Mouse (Mus musculus): ENCODE measurements around the gene Med27.

The Med27 gene

GRCm38 (mm10) chr2:29437861-29438529, 91.4 kb downstream of the Med27 start:
- no peak for DNase-seq

- DNase-seq: peak; percentile 97
Observed at GRCm38 (mm10) chr2:29438530-29438862, 91.9 kb downstream of the Med27 start.

- no peak for DNase-seq
Observed at GRCm38 (mm10) chr2:29438986-29439385, 92.4 kb downstream of the Med27 start.

- DNase-seq: no peak
Observed at GRCm38 (mm10) chr2:29439396-29439795, 92.8 kb downstream of the Med27 start.

- no peak for DNase-seq
Observed at GRCm38 (mm10) chr2:29439857-29440502, 93.4 kb downstream of the Med27 start.

GRCm38 (mm10) chr2:29442275-29442674, 95.7 kb downstream of the Med27 start:
- DNase-seq: no peak

- no peak for DNase-seq
Observed at GRCm38 (mm10) chr2:29443626-29444217, 97.1 kb downstream of the Med27 start.

GRCm38 (mm10) chr2:29448476-29449002, 101.9 kb downstream of the Med27 start:
- no peak for DNase-seq

GRCm38 (mm10) chr2:29451368-29451999, 104.9 kb downstream of the Med27 start:
- no peak for DNase-seq

- no peak for DNase-seq
Observed at GRCm38 (mm10) chr2:29453376-29453775, 106.8 kb downstream of the Med27 start.

- no peak for DNase-seq
Observed at GRCm38 (mm10) chr2:29456631-29457320, 110.2 kb downstream of the Med27 start.

GRCm38 (mm10) chr2:29457677-29458076, 111.1 kb downstream of the Med27 start:
- no peak for DNase-seq

GRCm38 (mm10) chr2:29458346-29458950, 111.8 kb downstream of the Med27 start:
- no peak for DNase-seq

- DNase-seq: no peak
Observed at GRCm38 (mm10) chr2:29459648-29460047, 113.0 kb downstream of the Med27 start.

- no peak for DNase-seq
Observed at GRCm38 (mm10) chr2:29461841-29462240, 115.2 kb downstream of the Med27 start.

- DNase-seq: no peak
Observed at GRCm38 (mm10) chr2:29463039-29463585, 116.5 kb downstream of the Med27 start.

- DNase-seq: no peak
Observed at GRCm38 (mm10) chr2:29464851-29465648, 118.4 kb downstream of the Med27 start.

GRCm38 (mm10) chr2:29465649-29466137, 119.1 kb downstream of the Med27 start:
- DNase-seq: no peak

GRCm38 (mm10) chr2:29466396-29466795, 119.8 kb downstream of the Med27 start:
- peak; percentile 91 for DNase-seq

- DNase-seq: no peak
Observed at GRCm38 (mm10) chr2:29468517-29468936, 121.9 kb downstream of the Med27 start.

GRCm38 (mm10) chr2:29472952-29473437, 126.4 kb downstream of the Med27 start:
- DNase-seq: no peak
